Mouse (Mus musculus): ENCODE results near the gene Ifitm1.
"Not testable (repeated sequence)": the region's sequence is repeated elsewhere in the genome, so short reads cannot be mapped to it uniquely, and the experiment has no call there.

Ifitm1 gene

GRCm38 (mm10) chr7:141011238-141011770 is 44.3 kb downstream of the Ifitm1 start:
- in situ Hi-C loops (cut with MboI, MseI): loop anchor here (5.0 kb wide), 2 partner anchors 36 to 169 kb away; no protein-coding TSS in a partner anchor

GRCm38 (mm10) chr7:141016707-141017697 is 50.0 kb downstream of the Ifitm1 start:
- in situ Hi-C loops (cut with MboI, MseI): no loop called here

- in situ Hi-C loops (cut with MboI, MseI): not testable (repeated sequence)
Measured at GRCm38 (mm10) chr7:141017824-141018223, 50.8 kb downstream of the Ifitm1 start, which contains the start of gene Ifitm6. Gene Ifitm6 (minus strand): TSS chr7:141017924.

- in situ Hi-C loops (cut with MboI, MseI): no loop called here
Measured at GRCm38 (mm10) chr7:141019028-141019427, 52.0 kb downstream of the Ifitm1 start.
